13 mouse cellular contexts compared by ENCODE assay signal in the genomic region with DNA sequence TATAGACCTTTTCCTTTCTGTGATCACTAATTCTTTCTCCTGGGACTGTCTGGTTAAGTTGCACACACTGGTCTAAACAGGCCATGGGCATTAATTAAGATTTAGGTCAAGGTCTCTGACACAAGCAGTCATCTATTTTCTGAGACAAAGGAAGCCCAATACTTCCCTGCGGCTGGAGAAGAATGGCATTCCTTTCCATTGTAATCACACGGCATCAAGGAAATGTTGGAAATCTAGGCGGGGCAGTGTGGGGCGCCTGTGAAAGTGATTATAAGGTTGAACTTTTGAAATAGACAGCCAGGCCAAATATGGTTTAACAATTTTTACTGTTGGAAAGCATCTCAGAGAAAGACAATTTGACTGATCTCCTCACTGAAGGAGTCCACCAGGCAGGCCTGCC. TPM values are rescaled to one million over a fixed set of nuclear protein-coding genes. Genes with fewer than 3 reads are reported as not detected.
DNase-seq lines count a peak whose midpoint lies in the region; ATAC-seq and TF ChIP-seq lines count a peak whose summit lies in the region.
"Had no signal": no experiment of that assay in that cellular context is flagged by ENCODE, and none has a peak within 500 bp of the region (broad histone marks: within the 10 kb centered on the region; RNA-seq: fewer than 3 reads in every experiment).

No protein-coding gene starts in this region.

- H3K4me1 ChIP-seq in heart, embryonic 15.5 days (replicated peaks): no peaks in the 10 kb centered on the region
- no peaks in the 10 kb centered on the region for H3K4me1 ChIP-seq in heart, embryonic 10.5 days
- H3K4me1 ChIP-seq in brown adipose tissue, adult 24 weeks (ENCODE audit: control insufficient read depth, insufficient read depth, insufficient read length, low read length): peaks cover 9% of the 10 kb centered on the region; the same call in 1 of the 2 replicates
- H3K4me1 ChIP-seq: embryonic facial prominence, embryonic 13.5 days; liver, embryonic 12.5 days; stomach, embryonic 15.5 days had no signal

- DNase-seq in heart, embryonic 10.5 days (ENCODE audit: low spot score): no peak
- peak; percentile 71 for DNase-seq in ZHBTc4 (ENCODE audit: low read depth, low spot score)
- DNase-seq in kidney, postnatal 25 days: peak; percentile 47 to 61
- no peak for DNase-seq in left cerebral cortex, adult 2 months (ENCODE audit: extremely low spot score in 1 of 2, low spot score in 2 of 2)
- no peak for DNase-seq in urinary bladder, adult 2 months (ENCODE audit: low spot score)
- DNase-seq: cerebellum, adult 18-20 months; midbrain, embryonic 14.5 days had no signal

- no peak for ATAC-seq in heart, embryonic 15.5 days (replicated peaks; ENCODE audit: insufficient number of reproducible peaks, insufficient read depth, low FRiP score, low read depth)
- ATAC-seq: liver, embryonic 12.5 days had no signal

- no peaks in the 10 kb centered on the region for H3K9me3 ChIP-seq in heart, embryonic 15.5 days (replicated peaks)
- H3K9me3 ChIP-seq in heart, embryonic 10.5 days: no peaks in the 10 kb centered on the region
- H3K9me3 ChIP-seq: embryonic facial prominence, embryonic 13.5 days; hindbrain, embryonic 10.5 days; liver, embryonic 12.5 days; stomach, embryonic 15.5 days had no signal

- peaks cover 43% of the 10 kb centered on the region for H3K27me3 ChIP-seq in heart, embryonic 15.5 days
- H3K27me3 ChIP-seq in heart, embryonic 10.5 days (ENCODE audit: insufficient read depth, poor library complexity, severe bottlenecking): peaks cover 27% of the 10 kb centered on the region
- H3K27me3 ChIP-seq: embryonic facial prominence, embryonic 13.5 days; liver, embryonic 12.5 days; stomach, embryonic 15.5 days had no signal

- H3K27ac ChIP-seq in heart, embryonic 15.5 days: peak overlapping the region; percentile 33
- no peak overlapping the region for H3K27ac ChIP-seq in heart, embryonic 10.5 days
- peak overlapping the region; percentile 90 for H3K27ac ChIP-seq in brown adipose tissue, adult 24 weeks (replicated peaks; ENCODE audit: low read depth, low read length)
- H3K27ac ChIP-seq in left cerebral cortex, adult 2 months: no peak overlapping the region
- H3K27ac ChIP-seq: embryonic facial prominence, embryonic 13.5 days; hindbrain, embryonic 10.5 days; liver, embryonic 12.5 days; stomach, embryonic 15.5 days had no signal

- no peaks in the 10 kb centered on the region for H3K36me3 ChIP-seq in heart, embryonic 15.5 days
- H3K36me3 ChIP-seq in heart, embryonic 10.5 days: no peaks in the 10 kb centered on the region
- H3K36me3 ChIP-seq: embryonic facial prominence, embryonic 13.5 days; hindbrain, embryonic 10.5 days; liver, embryonic 12.5 days; stomach, embryonic 15.5 days had no signal

- H3K4me3 ChIP-seq in heart, embryonic 15.5 days: no peak overlapping the region
- no peak overlapping the region for H3K4me3 ChIP-seq in heart, embryonic 10.5 days
- no peak overlapping the region for H3K4me3 ChIP-seq in brown adipose tissue, adult 24 weeks (ENCODE audit: insufficient read depth, low read depth, low read length)
- H3K4me3 ChIP-seq in left cerebral cortex, adult 2 months: no peak overlapping the region
- H3K4me3 ChIP-seq: embryonic facial prominence, embryonic 13.5 days; hindbrain, embryonic 10.5 days; liver, embryonic 12.5 days; stomach, embryonic 15.5 days had no signal

- 65% methylated on average over 4 of the region's 4 CpGs for WGBS in heart, embryonic 15.5 days
- WGBS in heart, embryonic 10.5 days: 73% methylated on average over 4 of the region's 4 CpGs

- TF ChIP-seq CTCF in left cerebral cortex, adult 2 months (IDR thresholded peaks at IDR 0.05): no peak

- no peak overlapping the region for H3K9ac ChIP-seq in heart, embryonic 15.5 days
- H3K9ac ChIP-seq: embryonic facial prominence, embryonic 13.5 days; liver, embryonic 12.5 days; stomach, embryonic 15.5 days had no signal

- H3K4me2 ChIP-seq in heart, embryonic 15.5 days: no peak overlapping the region
- H3K4me2 ChIP-seq: embryonic facial prominence, embryonic 13.5 days; liver, embryonic 12.5 days; stomach, embryonic 15.5 days had no signal

- intact Hi-C loops in left cerebral cortex, adult 2 months (cut with DNase I): no loop called here

RNA-seq across cellular contexts. Expression of a gene that starts 10.9 kb away (rescaled TPM):
- 19.2 and 26.2 TPM in 2 replicates for polyA plus RNA-seq in heart, embryonic 15.5 days (2015; fragmentation: Nextera tagmentation; extraction: Ambion mirVana)
- polyA plus RNA-seq in heart, embryonic 10.5 days (2016; fragmentation: Nextera tagmentation; extraction: Ambion mirVana): 14.7 and 15.8 TPM in 2 replicates
- 4.9 and 7.5 TPM in 2 replicates for polyA plus RNA-seq in brown adipose tissue, adult 24 weeks (2012; ENCODE audit: insufficient read depth, insufficient read length, missing spikeins)
- total RNA-seq in left cerebral cortex, adult 2 months (2021): 10 to 100 TPM in 1 of 2 experiments, 1 to 10 TPM in 1; 9.5 to 11.2 TPM
- 13.4 and 15.4 TPM in 2 replicates for polyA plus RNA-seq in urinary bladder, adult 2 months (2012; rRNA removed)

Comparison
In these comparisons a context has a peak if more than half of its experiments do, and no peak if none do; other contexts are left out.
1. H3K27ac ChIP-seq: peak in heart, embryonic 15.5 days (single experiment) and brown adipose tissue, adult 24 weeks (single experiment); none in heart, embryonic 10.5 days (single experiment) and left cerebral cortex, adult 2 months (single experiment).
2. DNase-seq: peak in ZHBTc4 (single experiment) and kidney, postnatal 25 days (2 of 2); none in heart, embryonic 10.5 days (single experiment), left cerebral cortex, adult 2 months (0 of 2) and urinary bladder, adult 2 months (single experiment).